Mouse (Mus musculus): ENCODE measurements around the gene Arl6ip6. TPM values are rescaled to one million over a fixed set of nuclear protein-coding genes. Genes with fewer than 3 reads are reported as not detected.

Gene Arl6ip6
- polyA plus RNA-seq (2011; ENCODE audit: insufficient read depth, insufficient read length, low read depth, missing spikeins): 60.9 and 63.2 TPM in 2 replicates

DNA sequence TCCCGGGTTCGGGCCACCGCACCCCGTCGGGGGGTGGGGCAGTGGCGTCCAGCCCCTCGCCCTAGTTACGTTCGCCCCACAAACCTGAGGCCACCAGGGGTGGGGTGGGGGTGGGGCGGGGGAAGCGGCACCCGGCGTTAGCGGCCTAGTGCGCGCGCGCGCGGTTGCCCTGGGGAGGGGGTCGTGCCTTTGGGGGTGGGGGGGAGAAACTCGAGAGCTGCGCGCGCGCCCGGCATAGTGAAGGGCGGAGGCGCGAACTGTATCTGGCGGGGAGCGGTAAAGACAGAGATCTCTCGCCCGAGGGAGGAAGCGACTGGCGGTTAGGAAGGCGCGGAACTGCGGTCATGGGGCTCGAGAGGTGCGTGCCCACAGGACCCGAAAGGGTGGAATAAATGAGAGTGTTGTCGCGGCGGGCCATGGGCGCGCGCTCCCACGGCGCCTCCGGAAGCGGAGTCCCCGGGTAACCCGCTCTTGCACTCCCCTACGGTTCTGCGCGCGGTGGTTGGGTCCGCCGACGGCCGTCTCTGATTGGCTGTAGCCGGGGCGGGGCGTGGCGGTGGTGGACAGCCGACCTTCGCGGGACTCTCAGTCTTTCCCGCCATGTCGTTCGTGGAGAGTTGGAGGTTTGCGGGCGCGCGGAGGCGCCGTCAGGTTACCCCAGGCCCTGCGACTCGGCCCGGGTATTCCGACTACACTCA, at the start of gene Arl6ip6:
Arl6ip6 (plus strand) TSS at position 204 of the 698 bp plus-strand sequence.
- peak within 1 kb of the TSS; percentile 85 for H3K27ac ChIP-seq (ENCODE audit: insufficient read depth, low read length)
- H3K4me3 ChIP-seq (ENCODE audit: low read depth, low read length): peak within 1 kb of the TSS; percentile 100
- peaks cover 24% of the 10 kb centered on the region for H3K36me3 ChIP-seq (ENCODE audit: control insufficient read depth, insufficient read depth, low read length, poor library complexity, severe bottlenecking)
- no peaks in the 10 kb centered on the region for H3K9me3 ChIP-seq (replicated peaks; ENCODE audit: control insufficient read depth, insufficient read depth, low read length, poor library complexity, severe bottlenecking)
- H3K4me1 ChIP-seq (ENCODE audit: control insufficient read depth, insufficient read depth, low read length): no peaks in the 10 kb centered on the region
- TF ChIP-seq CTCF (IDR thresholded peaks at IDR 0.05; ENCODE audit: low read depth, low read length) (no peak), POLR2A (IDR thresholded peaks at IDR 0.05; ENCODE audit: insufficient read depth, low read length) (peak; percentile 41)
- no peaks in the 10 kb centered on the region for H3K27me3 ChIP-seq (ENCODE audit: control insufficient read depth, insufficient read depth, low read length, poor library complexity, severe bottlenecking)
- peak within 1 kb of the TSS; percentile 91 for H3K9ac ChIP-seq (ENCODE audit: low read depth, poor library complexity, severe bottlenecking)

DNA sequence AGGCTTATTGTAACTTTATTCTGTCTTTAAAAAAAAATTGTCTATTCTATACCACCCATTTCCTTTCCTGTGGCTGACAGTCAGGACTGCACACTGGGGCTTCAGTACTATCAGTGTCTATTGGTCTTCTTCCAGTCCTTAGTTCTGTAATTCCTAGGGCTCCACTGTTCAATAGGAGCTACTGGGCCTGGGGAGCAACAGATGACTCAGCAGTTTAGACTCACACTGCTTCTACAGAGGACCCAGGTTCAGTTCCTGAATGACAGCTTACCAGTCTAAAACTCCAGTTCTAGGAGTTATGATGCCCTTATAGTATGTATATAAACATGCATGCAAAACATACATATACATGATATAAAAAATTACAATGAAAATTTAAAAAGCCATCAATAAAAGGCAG, 44.7 kb upstream of the Arl6ip6 start:
- no peaks in the 10 kb centered on the region for H3K4me1 ChIP-seq (ENCODE audit: control insufficient read depth, insufficient read depth, low read length)
- no peak overlapping the region for H3K9ac ChIP-seq (ENCODE audit: low read depth, poor library complexity, severe bottlenecking)
- H3K9me3 ChIP-seq (replicated peaks; ENCODE audit: control insufficient read depth, insufficient read depth, low read length, poor library complexity, severe bottlenecking): no peaks in the 10 kb centered on the region
- peaks cover 27% of the 10 kb centered on the region for H3K36me3 ChIP-seq (ENCODE audit: control insufficient read depth, insufficient read depth, low read length, poor library complexity, severe bottlenecking)
- TF ChIP-seq CTCF (IDR thresholded peaks at IDR 0.05; ENCODE audit: low read depth, low read length) (no peak), EP300 (IDR thresholded peaks at IDR 0.05; ENCODE audit: insufficient read depth, low read depth, low read length) (no peak), POLR2A (IDR thresholded peaks at IDR 0.05; ENCODE audit: insufficient read depth, low read length) (no peak)
- no peaks in the 10 kb centered on the region for H3K27me3 ChIP-seq (ENCODE audit: control insufficient read depth, insufficient read depth, low read length, poor library complexity, severe bottlenecking)
- H3K4me3 ChIP-seq (ENCODE audit: low read depth, low read length): no peak overlapping the region
- no peak overlapping the region for H3K27ac ChIP-seq (ENCODE audit: insufficient read depth, low read length)

DNA sequence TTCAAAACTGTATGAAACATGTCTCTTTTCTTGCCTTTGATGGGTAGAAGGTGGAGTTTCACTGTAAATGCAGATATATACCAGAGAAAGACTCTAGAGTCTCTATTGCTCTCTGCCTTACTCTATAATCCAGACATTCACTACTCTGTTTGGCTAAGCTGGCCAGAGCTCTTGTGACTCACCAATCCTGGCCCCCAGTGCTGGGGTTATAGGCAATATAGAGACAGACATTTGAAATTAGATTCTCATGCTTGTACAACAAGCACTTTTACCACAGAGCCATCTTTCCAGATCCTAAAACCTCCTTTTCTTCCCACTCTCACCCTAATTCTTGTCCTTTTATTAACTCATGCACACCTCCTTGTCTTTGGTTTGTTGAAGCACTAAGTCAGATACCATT, 17.6 kb upstream of the Arl6ip6 start:
- H3K9me3 ChIP-seq (replicated peaks; ENCODE audit: control insufficient read depth, insufficient read depth, low read length, poor library complexity, severe bottlenecking): no peaks in the 10 kb centered on the region
- no peaks in the 10 kb centered on the region for H3K27me3 ChIP-seq (ENCODE audit: control insufficient read depth, insufficient read depth, low read length, poor library complexity, severe bottlenecking)
- no peak overlapping the region for H3K4me3 ChIP-seq (ENCODE audit: low read depth, low read length)
- no peak overlapping the region for H3K9ac ChIP-seq (ENCODE audit: low read depth, poor library complexity, severe bottlenecking)
- peaks cover 9% of the 10 kb centered on the region for H3K36me3 ChIP-seq (ENCODE audit: control insufficient read depth, insufficient read depth, low read length, poor library complexity, severe bottlenecking)
- H3K4me1 ChIP-seq (ENCODE audit: control insufficient read depth, insufficient read depth, low read length): no peaks in the 10 kb centered on the region
- no peak overlapping the region for H3K27ac ChIP-seq (ENCODE audit: insufficient read depth, low read length)
- TF ChIP-seq CTCF (IDR thresholded peaks at IDR 0.05; ENCODE audit: low read depth, low read length): no peak
- TF ChIP-seq EP300 (IDR thresholded peaks at IDR 0.05; ENCODE audit: insufficient read depth, low read depth, low read length): no peak
- TF ChIP-seq POLR2A (IDR thresholded peaks at IDR 0.05; ENCODE audit: insufficient read depth, low read length): no peak

DNA sequence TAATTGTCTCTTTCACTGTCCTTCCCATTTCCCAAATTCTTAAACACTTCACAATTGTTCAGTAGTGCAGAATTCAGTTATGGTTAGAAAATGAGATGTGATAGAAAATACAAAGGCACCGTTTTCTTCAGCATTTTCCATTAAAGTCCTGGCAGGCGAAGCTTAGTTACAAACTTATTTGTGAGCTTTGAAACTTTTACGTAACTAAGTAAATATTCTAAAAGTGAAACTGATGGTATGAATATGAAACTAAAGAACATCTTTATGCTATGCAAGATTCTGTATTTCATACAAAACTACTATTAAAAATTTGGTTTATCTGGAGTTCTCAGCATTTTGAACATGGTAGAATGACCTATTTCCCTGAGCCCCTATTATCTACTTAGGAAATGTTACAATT, 12.6 kb upstream of the Arl6ip6 start:
- H3K36me3 ChIP-seq (ENCODE audit: control insufficient read depth, insufficient read depth, low read length, poor library complexity, severe bottlenecking): peaks cover 8% of the 10 kb centered on the region

DNA sequence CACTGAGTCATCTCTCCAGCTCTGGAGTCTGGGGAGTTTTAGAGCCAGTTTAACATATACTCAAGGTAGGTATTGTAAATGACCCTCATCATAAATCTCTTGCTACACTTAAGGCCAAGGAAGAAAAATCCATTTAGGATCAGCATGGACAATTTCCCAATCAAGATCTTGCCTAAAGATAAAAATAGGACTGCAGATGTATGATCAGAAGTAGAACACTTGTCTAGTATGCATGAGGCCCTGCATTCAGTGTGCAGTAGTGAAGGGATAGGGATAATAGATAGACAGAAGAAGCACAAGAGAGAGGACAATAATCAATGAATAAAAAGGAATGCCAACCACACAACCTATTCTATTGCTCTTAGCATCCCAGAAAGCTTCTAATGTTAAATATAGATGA, 11.7 kb upstream of the Arl6ip6 start:
- no peaks in the 10 kb centered on the region for H3K27me3 ChIP-seq (ENCODE audit: control insufficient read depth, insufficient read depth, low read length, poor library complexity, severe bottlenecking)
- no peak overlapping the region for H3K9ac ChIP-seq (ENCODE audit: low read depth, poor library complexity, severe bottlenecking)
- H3K4me3 ChIP-seq (ENCODE audit: low read depth, low read length): no peak overlapping the region
- no peak overlapping the region for H3K27ac ChIP-seq (ENCODE audit: insufficient read depth, low read length)
- H3K36me3 ChIP-seq (ENCODE audit: control insufficient read depth, insufficient read depth, low read length, poor library complexity, severe bottlenecking): peaks cover 6% of the 10 kb centered on the region
- no peaks in the 10 kb centered on the region for H3K4me1 ChIP-seq (ENCODE audit: control insufficient read depth, insufficient read depth, low read length)
- TF ChIP-seq POLR2A (IDR thresholded peaks at IDR 0.05; ENCODE audit: insufficient read depth, low read length) (no peak), CTCF (IDR thresholded peaks at IDR 0.05; ENCODE audit: low read depth, low read length) (no peak), EP300 (IDR thresholded peaks at IDR 0.05; ENCODE audit: insufficient read depth, low read depth, low read length) (no peak)
- H3K9me3 ChIP-seq (replicated peaks; ENCODE audit: control insufficient read depth, insufficient read depth, low read length, poor library complexity, severe bottlenecking): no peaks in the 10 kb centered on the region

More for the DNA sequence above, 12.6 kb upstream of the Arl6ip6 start:
- no peak overlapping the region for H3K9ac ChIP-seq (ENCODE audit: low read depth, poor library complexity, severe bottlenecking)
- H3K4me3 ChIP-seq (ENCODE audit: low read depth, low read length): no peak overlapping the region
- no peaks in the 10 kb centered on the region for H3K9me3 ChIP-seq (replicated peaks; ENCODE audit: control insufficient read depth, insufficient read depth, low read length, poor library complexity, severe bottlenecking)
- TF ChIP-seq CTCF (IDR thresholded peaks at IDR 0.05; ENCODE audit: low read depth, low read length): no peak
- TF ChIP-seq POLR2A (IDR thresholded peaks at IDR 0.05; ENCODE audit: insufficient read depth, low read length): no peak
- no peak for TF ChIP-seq EP300 (IDR thresholded peaks at IDR 0.05; ENCODE audit: insufficient read depth, low read depth, low read length)
- H3K4me1 ChIP-seq (ENCODE audit: control insufficient read depth, insufficient read depth, low read length): no peaks in the 10 kb centered on the region
- H3K27me3 ChIP-seq (ENCODE audit: control insufficient read depth, insufficient read depth, low read length, poor library complexity, severe bottlenecking): no peaks in the 10 kb centered on the region
- H3K27ac ChIP-seq (ENCODE audit: insufficient read depth, low read length): no peak overlapping the region

DNA sequence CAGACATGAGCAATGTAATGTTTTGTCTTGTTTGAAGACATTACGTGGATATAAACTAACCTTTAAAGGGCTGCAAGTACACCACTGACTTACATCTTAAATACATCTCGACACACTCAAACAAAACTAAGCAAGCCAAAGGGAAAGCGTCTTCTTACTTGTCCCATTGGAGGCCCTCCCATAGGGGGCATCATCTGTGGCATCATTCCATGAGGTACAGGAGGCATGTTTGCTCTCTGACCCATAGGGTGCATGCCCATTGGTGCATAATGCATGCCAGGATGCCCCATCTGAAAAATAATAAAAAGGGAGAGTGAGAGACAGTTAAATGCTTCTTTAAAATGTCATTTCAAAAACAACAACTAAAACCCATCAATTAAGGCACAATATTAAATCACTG, 1.7 kb upstream of the Arl6ip6 start:
- Histone ChIP-seq H3K4me1 (ENCODE audit: control insufficient read depth, insufficient read depth, low read length) (no peaks in the 10 kb centered on the region), H3K9me3 (replicated peaks; ENCODE audit: control insufficient read depth, insufficient read depth, low read length, poor library complexity, severe bottlenecking) (no peaks in the 10 kb centered on the region), H3K27me3 (ENCODE audit: control insufficient read depth, insufficient read depth, low read length, poor library complexity, severe bottlenecking) (no peaks in the 10 kb centered on the region), H3K9ac (ENCODE audit: low read depth, poor library complexity, severe bottlenecking) (peak overlapping the region; percentile 91; the same call in 1 of the 2 replicates), H3K27ac (ENCODE audit: insufficient read depth, low read length) (no peak overlapping the region), H3K4me3 (ENCODE audit: low read depth, low read length) (peak overlapping the region; percentile 65), H3K36me3 (ENCODE audit: control insufficient read depth, insufficient read depth, low read length, poor library complexity, severe bottlenecking) (peaks cover 10% of the 10 kb centered on the region)
- TF ChIP-seq CTCF (IDR thresholded peaks at IDR 0.05; ENCODE audit: low read depth, low read length): no peak
- TF ChIP-seq POLR2A (IDR thresholded peaks at IDR 0.05; ENCODE audit: insufficient read depth, low read length): no peak
- no peak for TF ChIP-seq EP300 (IDR thresholded peaks at IDR 0.05; ENCODE audit: insufficient read depth, low read depth, low read length)

All from ES-Bruce4 (cell line).